Mouse (Mus musculus) megakaryocyte-erythroid progenitor cell, adult 5-6 weeks (primary cell): ENCODE results near the gene Gda. TPM values are rescaled to one million over a fixed set of nuclear protein-coding genes. Genes with fewer than 3 reads are reported as not detected.

ENCODE experiments used
- ATAC-seq: replicated peaks from 2 replicates; pipeline ENCODE4 v1.8.0; 2016; ENCODE audit warnings: mild to moderate bottlenecking, inconsistent platforms; ENCODE audit not compliant: severe bottlenecking, poor library complexity, low FRiP score, low TSS enrichment
- total RNA-seq, 2 experiments: library from RNA; stranded (forward) in 1 of 2; stranded (reverse) in 1 of 2; fragments of 200-1000, 215-1000 nt in 1 of 2; fragments of >200 nt in 1 of 2; fragmentation: Nextera tagmentation in 1 of 2; gene quantifications; 2 replicates each; pipeline ENCODE4 v1.2.3; 2014 to 2017

Gene Gda
- total RNA-seq (2014; fragmentation: Nextera tagmentation), result 7.3 and 12.5 TPM in 2 replicates
- total RNA-seq (2017), result 7.7 and 8.4 TPM in 2 replicates

DNA sequence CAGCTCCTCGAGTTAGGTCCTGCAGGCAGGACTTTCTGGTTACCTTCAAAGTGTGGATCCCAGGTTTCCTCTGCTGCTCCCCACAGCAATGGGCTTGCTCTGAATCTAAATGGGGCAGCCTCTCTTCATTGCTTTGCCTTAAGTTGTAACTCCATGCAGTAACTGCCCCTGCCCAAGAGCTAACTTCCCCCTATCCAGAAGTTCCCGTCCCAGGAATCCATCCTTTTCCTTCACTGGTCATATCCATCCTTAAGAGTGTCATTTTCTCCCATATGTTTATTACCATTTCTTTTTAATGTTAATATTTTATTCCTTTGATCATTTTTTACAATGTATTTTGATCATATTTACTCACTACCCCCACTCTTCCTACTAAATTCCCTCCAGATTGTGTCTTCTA lies at the start of gene Gda:
Gene Gda (minus strand): TSS at position 101 of the 400 bp plus-strand sequence.
- ATAC-seq, result no peak

DNA sequence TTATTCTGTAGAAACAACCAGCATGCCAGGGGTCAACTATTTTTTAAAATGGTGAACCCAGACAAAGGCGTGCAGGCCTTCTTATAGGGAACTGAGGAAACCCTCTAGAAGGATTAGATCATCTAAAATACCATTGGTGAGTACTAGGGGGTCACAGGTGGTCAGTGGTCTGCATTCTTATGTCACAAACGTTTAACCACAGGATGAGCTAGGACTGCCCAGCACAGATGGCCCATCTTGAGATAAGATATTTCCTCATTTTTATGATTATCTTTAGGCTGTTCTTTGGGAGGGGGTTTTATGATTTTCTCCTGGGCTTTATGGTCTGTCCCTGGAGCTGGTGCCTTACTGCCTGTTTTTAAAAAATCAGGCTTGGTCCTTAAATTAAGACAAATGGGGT lies 47.0 kb upstream of the Gda start:
- ATAC-seq, result no peak

DNA sequence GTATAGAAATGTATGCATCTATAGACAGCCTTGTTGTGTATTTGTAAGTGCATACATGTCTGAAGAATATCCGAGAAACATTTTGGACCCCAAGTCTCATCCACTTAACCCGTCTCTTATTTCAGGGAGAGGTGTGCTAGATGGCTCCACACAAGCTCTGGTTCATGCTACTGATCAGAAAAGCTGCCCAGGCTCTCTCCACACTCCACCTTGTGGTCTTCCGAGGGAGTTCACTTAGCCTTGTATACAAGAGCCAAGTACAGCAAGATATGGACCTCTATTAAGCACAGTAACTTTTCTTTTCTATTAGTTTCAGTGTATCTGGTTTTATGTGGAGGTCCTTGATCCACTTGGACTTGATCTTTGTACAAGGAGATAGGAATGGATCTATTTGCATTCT lies 36.9 kb upstream of the Gda start:
- ATAC-seq, result peak; percentile 94

DNA sequence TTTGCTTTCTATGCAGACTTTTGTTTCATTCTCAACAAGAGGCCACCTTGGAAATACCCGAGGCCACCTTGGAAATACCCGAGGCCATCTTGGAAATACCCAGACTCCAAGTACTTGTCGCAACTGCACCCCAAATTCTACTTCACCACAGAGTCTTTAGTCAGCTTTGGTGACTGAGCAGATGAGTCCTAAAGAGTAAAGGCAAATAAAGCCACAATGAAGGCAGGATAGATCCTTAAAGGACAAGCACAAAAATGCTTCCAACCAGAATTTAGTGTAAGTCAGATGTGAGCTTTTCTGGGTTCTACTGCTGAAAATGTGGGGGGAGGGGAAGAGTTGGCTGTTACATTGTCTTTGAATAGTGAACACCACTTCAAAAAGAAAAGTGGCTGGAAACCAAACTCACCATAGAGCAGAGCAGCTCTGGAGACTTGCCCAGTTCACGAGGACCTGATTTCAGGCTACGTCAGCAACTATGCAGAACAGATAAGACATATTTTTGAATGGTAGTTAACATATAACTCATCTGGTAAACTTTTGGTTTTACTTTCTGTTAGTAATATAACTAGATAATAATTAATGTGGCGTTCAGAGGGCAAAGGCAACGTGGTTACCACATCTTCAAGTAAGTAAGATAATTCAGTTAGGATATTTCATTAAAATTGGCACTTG lies 34.5 kb upstream of the Gda start:
- ATAC-seq, result peak; percentile 55; the same call in 1 of the 2 replicates

DNA sequence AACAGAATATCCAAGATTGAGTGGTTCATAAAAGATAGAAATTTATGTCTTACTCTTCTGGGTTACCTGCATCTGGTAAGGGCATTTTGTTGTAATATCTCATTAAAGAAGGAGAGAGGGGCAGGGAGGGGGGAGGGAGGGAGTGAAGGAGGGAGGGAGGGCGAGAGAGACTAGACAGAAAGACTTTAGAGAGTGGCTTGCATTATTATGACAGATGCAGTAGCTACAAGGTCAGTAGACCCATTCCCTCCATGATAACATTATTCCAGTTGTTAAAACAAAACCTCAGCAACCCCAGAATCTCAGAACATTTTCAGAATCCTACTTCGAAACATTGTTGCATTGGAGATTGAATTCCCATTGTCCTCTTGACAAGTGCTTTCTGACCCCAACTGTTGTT lies 33.9 kb upstream of the Gda start:
- ATAC-seq, result no peak

DNA sequence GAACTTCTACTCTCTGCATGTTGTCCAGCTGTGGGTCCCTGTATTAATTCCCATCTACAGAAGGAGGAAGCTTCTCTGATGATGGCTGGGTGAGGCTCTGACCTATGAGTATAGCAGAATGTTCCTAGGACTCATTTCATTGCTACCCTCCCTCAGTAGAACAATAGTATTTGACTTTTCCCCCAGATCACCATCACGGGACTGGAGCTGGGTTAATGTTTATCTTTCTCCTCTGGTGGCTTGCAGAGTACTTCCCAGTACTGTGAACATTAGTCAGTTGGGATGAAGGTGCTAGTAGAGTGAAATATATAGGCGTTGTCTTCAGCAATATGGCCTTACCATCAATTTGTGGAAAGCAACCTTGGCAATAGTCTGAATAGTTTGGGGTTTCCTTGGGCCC lies 31.5 kb upstream of the Gda start:
- ATAC-seq, result no peak

DNA sequence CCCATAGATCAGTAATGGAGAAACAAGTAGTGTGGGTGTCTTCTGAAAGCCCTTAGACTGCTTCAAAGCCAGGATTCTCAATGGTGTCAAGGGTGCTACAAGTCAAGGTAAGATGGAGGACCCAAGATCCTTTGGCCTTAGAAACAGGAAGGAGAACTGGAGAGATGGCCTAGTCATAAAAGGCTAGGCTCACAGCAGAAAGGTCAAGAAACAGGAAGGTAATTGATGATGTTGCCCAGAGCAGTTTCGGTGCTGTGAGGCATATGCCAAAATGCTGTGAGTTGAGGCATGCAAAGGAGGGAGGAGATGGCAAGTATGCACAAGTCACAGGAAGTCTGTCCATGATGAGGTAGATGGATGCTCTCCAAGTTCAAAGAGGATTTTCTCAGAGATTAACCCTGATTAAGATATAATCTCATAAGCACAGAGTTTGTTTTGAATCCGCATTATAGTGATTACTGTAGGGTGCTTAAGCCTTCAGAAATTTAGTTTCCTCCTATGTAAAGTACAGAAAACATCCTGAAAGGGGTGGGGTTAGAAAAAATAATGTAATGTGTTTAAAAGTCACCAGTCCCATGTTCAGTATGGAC lies 26.2 kb upstream of the Gda start:
- ATAC-seq, result no peak

DNA sequence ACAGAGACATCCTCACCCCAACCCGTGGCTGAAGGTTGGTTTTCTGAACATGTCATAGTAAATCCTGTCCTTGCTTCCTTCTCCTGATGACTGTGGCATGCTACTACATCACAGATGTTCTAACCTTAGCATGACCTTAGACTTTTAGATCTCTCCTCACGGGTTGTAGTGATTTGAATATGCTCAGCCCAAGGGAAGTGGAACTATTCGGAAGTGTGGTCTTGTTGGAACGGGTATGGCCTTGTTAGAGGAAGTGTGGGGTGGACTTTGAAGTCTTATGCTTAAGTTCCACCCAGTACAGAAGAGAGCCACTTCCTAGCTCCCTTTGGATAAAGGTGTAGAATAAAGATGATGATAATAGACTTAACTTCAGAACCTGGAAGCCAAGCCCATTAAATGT lies 22.6 kb upstream of the Gda start:
- ATAC-seq, result no peak

DNA sequence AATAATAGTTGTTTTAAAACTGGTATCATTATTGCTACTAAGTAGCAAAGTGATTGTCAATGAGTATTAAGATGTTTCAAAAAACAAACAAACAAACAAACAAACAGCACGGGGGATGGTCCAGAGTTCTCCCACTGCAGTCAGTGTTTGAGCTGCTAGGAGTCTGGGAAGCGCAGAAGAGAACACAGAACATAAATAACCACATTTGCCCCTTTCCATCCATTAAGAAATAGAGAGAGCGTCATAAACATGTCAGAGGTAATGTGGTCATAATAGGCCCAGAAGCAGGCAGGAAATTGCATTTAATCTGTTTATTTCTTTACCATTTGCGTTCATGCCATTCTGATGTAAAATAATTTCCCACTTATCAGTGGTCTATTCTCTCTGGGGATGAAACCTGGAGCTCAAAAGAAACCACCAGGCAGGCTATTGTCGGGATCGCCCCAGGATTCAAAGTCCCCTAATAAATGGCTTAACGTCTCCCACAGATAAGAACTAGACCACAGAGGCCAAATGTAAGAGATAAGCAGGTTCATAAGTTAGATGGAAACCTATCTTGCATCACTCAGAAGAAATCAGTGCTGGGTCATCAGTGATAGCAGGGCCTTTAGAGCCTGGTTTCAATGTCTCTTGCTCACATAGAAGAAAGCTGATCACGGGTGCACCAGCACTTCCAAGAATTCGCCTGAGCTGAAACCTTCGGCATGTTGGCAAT lies 20.7 kb upstream of the Gda start:
- ATAC-seq, result no peak

DNA sequence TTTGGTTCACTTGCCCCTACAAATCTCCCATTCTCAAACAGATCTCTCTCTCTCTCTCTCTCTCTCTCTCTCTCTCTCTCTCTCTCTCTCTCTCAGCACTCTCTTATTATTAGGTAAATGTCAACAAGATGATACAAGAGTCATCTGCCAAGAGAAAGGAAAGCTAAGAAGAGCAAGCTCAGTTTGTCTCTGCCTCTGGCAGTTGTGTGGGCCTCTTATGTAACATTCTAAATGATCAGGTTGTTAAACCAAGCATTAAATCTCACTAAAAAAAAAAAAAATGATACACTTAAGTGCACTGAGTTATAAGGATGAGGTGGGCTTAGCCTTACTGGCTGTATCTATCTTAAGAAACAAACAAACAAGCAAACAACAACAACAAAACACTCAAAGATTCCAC lies 18.1 kb upstream of the Gda start:
- ATAC-seq, result no peak

DNA sequence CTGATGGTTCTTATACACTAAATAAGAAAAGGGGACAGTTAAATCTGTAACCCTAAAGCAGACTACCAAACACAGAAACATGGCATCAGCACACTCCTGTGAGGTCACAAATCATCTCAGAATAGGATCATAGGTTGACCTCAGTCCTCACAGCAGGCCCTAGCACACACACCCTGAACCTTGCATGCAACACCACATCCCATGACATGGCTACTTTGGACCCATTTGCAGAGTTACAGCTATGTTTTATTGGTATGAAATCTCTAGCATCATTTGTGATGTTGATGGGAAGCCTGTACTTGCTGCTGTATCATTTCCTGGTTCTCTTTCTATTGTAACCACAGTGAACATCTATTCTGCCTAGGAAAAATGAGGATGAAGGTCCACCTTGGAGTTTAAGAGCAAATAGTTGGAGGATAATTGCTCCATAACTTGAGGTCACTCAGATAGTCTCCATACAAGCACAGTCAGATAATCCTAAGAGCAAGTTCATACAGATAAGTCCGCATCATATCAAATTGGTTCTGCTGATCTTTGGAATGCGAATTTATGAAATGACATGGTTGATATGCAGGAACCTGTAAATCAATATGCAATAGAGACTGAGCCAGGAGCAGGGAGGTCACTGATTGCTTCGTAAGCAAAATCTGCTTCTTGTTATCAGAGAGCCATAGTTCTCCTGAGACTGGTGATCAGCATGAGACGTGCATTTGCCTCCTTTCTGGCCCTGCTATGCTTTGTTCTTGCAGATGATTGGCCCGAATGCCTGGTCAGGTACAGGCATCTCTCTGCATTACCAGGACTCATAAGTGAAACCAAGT lies 14.1 kb upstream of the Gda start:
- ATAC-seq, result no peak

DNA sequence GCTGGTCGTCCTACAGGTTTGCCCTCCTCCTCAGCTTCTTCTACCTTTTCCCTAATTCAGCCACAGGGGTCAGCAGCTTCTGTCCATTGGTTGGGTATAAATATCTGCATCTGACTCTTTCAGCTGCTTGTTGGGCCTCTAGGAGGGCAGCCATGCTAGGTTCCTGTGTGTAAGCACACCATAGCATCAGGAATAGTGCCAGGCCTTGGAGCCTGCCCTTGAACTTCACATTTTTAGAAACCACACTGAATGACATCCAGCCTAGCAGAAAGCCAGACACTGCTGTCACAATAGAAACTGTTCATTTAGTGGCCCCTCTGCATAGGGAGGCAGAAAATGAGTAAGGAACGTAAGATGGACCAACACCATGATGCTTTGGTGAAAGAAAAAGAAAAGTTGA lies 8.9 kb upstream of the Gda start:
- ATAC-seq, result no peak

DNA sequence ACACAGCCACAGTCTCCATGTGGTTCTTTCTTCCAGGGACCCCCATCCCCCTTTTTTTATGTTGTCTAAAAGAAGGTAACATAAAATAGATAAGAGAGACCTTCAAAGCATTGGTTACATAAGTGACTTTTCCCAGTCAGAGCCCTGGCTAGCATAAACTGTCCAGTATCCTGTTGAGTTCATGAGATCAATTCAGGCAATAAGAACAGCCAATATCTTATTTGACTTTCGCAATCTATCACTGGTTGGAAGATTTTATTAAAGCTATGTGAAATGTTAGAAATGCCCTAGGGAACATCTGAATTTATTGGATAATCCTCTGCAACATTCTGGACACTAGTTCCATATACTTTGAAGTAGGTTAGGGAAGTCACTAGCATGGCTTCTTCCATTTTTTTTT lies 7.8 kb upstream of the Gda start:
- no peak for ATAC-seq

DNA sequence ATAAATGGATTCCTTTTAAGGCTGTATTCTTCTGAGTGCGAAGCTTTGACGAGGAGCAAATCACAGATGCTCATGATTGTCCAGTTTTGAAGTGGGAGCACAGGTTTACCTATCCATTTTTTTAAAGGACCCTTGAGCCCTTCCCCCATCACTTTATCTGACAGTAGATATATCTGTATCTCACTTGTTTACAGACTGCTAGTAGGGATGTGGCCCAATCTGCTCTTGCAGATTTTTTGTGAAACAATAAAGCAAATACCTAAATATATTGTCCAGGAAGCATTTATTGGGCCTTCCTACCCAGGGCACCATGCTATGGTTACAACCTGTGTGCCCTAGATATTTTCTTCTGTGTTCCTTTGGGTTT lies 6.8 kb upstream of the Gda start:
- no peak for ATAC-seq

DNA sequence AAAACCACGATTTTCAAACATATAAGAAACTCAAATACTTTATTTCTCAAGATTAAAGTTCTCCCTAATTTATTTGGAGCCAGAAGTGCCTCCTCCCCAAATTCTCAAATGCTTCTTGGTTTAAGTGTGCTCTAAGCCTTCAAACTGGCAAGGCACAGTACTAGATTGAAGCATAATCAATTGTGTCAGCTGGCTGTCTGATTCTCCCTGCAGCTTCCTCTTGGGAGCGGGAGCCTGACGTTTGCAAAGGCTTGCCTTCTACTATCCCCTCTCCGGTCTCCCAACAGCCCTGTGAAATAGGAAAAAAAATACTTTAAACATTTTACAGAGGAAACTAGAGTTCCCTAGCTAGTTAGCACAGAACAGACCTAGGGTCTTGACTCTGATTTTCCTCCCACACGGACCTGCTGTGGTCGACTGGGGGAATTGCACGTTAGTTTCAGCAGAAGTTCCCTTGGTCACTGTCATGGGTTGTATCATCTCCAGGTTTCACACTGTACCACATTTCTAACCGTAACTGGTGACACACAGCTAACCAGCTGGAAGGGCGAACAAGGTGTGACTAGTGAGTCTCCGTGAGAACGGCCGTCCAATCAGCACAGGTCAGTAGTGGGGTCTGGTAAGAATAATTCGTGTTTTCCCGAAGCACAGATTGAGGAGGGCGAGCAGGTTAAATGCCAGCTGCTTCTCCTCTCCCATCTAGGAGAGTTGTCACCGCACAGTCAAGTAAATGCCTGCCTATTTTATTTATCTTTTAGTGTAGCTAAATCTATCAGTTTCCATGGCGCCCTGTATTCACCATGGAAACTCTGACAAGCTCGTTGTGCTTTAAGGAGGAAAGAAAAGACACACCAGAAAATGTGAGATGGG lies 6.2 kb upstream of the Gda start:
- ATAC-seq, result no peak

DNA sequence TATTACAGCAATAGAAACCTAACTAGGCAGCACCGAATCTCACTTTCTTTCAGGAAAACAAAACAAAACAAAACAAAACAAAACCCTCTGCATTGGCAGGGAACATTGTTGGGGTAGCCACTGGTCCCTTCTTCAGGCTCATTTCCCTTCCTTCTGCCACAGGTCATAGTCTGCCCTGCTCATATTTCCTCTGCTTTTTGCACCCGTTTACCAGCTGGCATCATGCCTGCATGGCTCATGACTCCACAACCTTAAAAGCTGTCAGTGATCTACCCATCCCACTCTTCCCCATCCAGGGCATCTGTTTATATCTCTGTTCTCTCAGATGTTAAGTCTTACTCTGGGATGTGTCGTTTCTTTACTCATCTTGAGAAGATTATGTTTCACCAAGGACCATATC lies 5.3 kb upstream of the Gda start:
- no peak for ATAC-seq

DNA sequence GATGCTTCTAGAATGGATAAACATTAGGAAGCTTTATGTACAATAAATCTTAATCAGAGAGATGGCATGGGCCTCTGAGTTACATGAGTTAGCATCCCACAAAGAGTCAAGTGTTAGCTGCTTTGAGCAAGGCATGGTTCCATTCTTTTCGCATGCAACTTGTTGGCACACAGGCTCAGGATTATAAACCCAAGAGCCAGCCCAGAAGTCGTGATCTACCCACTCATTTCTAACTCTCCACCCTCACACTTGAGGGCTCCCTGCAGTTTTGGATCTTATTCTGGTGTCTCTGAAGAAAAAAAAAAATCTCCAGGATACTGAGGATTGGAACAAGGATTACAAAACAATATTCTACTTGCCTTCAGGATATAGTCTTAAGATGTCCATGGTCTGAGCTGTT lies 4.5 kb upstream of the Gda start:
- ATAC-seq, result no peak

DNA sequence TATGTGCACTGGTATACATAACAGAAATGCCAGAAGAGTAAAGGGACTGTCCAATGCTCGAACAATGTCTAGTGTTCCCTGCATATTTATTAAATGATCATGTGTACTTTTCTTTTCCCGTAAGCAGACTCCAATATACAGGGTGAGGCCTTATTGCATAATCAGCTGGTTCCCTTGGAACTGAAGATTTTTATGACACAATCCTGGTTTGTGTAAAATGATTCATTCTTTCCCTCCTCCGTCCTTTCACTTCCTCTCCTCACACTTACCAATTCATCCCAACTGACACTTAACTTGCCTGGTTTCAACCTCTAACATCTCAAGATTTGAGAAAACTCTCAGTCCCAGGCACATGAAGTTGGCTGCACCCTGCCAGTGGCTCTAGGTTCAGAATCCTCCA lies 3.5 kb upstream of the Gda start:
- ATAC-seq, result no peak

DNA sequence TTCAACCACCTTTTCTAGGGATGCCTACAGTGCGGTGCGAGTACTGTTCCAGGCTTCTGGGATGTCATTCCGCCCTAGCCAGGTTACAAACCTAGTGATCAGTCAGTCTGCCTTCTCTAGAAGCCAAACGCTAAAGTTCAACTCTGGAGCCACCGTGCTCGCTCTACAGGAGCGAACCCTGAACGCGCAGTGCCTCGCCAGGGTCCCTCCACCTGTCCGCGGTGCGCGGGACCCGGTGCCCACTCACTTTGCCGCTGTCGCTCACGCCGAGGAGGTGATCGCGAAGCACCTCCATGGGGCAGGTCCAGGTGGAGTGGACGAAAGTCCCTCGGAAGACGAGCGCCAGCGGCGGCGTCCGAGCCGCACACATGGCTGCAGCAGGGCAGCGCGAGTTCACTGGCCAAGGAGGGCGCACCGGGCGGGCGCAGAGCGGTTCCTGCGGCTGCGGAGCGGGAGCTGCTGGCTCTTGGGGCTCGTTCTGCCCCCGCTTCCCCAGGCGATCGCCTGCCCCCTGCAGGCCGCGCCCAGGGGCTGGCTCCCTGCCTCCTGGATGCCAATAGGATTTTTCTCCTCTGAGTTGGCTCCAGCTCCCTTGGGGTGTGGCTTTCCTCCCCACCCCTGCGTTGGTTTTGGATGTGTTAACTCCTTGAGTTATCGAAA lies 994 bp downstream of the Gda start:
- ATAC-seq, result peak; percentile 96
